Mouse (Mus musculus): ENCODE data around the gene Mrtfb. TPM values are rescaled to one million over a fixed set of nuclear protein-coding genes. Genes with fewer than 3 reads are reported as not detected.

Mrtfb gene
- polyA plus RNA-seq, 1 experiment from 2014 or later = 21.8 TPM

DNA sequence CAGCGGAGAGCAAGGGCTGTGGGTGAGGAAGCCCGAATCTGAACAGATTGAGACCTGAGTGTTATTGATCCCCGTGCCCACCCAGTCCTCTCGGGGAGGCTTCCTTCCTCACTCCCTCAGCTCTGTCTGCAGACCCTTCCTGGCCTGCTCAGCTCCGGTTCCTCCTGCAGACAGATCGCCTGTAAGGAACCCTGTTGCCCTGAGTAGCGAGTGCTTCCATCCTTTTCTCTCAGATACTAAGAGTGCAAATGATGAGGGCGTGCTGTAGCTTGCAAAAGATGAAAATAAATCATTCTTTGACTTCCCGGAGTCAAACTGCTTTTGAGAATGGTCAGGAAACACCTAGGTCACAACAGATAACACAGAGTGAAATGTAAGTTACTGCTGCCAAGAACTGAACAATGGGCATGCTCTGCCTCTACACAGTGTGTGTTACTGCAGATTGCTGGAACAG, 103.2 kb downstream of the Mrtfb start:
- TF ChIP-seq EP300 (IDR thresholded peaks at IDR 0.05) = peak; percentile 81
- no peak for TF ChIP-seq CTCF (IDR thresholded peaks at IDR 0.05)
- no peak overlapping the region for H3K9ac ChIP-seq (replicated peaks; ENCODE audit: low read depth)
- no peaks in the 10 kb centered on the region for H3K27me3 ChIP-seq (replicated peaks; ENCODE audit: insufficient read depth, low read length)
- H3K4me1 ChIP-seq (ENCODE audit: insufficient read depth, low read depth, low read length) = peaks cover 6% of the 10 kb centered on the region; the same call in 1 of the 2 replicates
- H3K4me2 ChIP-seq (replicated peaks; ENCODE audit: low read depth, low read length) = peak overlapping the region; percentile 4
- no peak overlapping the region for H3K27ac ChIP-seq (ENCODE audit: low read length)
- H3K4me3 ChIP-seq (ENCODE audit: low read depth, low read length) = no peak overlapping the region
- H3K36me3 ChIP-seq (ENCODE audit: insufficient read depth, low read length) = no peaks in the 10 kb centered on the region
- peak; percentile 56 for ATAC-seq
- H3K9me3 ChIP-seq (ENCODE audit: low read length) = no peaks in the 10 kb centered on the region
- DNase-seq (ENCODE audit: low spot score) = peak; percentile 53
- WGBS = 42% methylated on average over 9 of the region's 9 CpGs

- TF ChIP-seq CTCF (IDR thresholded peaks at IDR 0.05) = no peak
- TF ChIP-seq EP300 (IDR thresholded peaks at IDR 0.05) = no peak
- no peak for DNase-seq (ENCODE audit: low spot score)
- ATAC-seq = no peak
- Histone ChIP-seq H3K9ac (replicated peaks; ENCODE audit: low read depth) (no peak overlapping the region), H3K27ac (ENCODE audit: low read length) (no peak overlapping the region), H3K9me3 (ENCODE audit: low read length) (no peaks in the 10 kb centered on the region), H3K4me2 (replicated peaks; ENCODE audit: low read depth, low read length) (no peak overlapping the region), H3K4me3 (ENCODE audit: low read depth, low read length) (no peak overlapping the region), H3K27me3 (replicated peaks; ENCODE audit: insufficient read depth, low read length) (no peaks in the 10 kb centered on the region), H3K36me3 (ENCODE audit: insufficient read depth, low read length) (no peaks in the 10 kb centered on the region), H3K4me1 (ENCODE audit: insufficient read depth, low read depth, low read length) (peaks cover 6% of the 10 kb centered on the region; the same call in 1 of the 2 replicates)
These were observed 103.9 kb downstream of the Mrtfb start for GRCm38 (mm10) chr16:13360208-13360607.

GRCm38 (mm10) chr16:13360835-13361234, 104.6 kb downstream of the Mrtfb start:
- no peak for ATAC-seq
- no peak overlapping the region for H3K27ac ChIP-seq (ENCODE audit: low read length)
- TF ChIP-seq EP300 (IDR thresholded peaks at IDR 0.05) (no peak), CTCF (IDR thresholded peaks at IDR 0.05) (no peak)

GRCm38 (mm10) chr16:13363141-13363540, 106.9 kb downstream of the Mrtfb start:
- no peaks in the 10 kb centered on the region for H3K36me3 ChIP-seq (ENCODE audit: insufficient read depth, low read length)
- 65% methylated on average over 5 of the region's 5 CpGs for WGBS
- no peak overlapping the region for H3K4me2 ChIP-seq (replicated peaks; ENCODE audit: low read depth, low read length)
- ATAC-seq (no peak), DNase-seq (ENCODE audit: low spot score) (no peak)
- H3K9ac ChIP-seq (replicated peaks; ENCODE audit: low read depth) = no peak overlapping the region
- H3K27me3 ChIP-seq (replicated peaks; ENCODE audit: insufficient read depth, low read length) = no peaks in the 10 kb centered on the region
- peaks cover 9% of the 10 kb centered on the region; the same call in 1 of the 2 replicates for H3K4me1 ChIP-seq (ENCODE audit: insufficient read depth, low read depth, low read length)
- TF ChIP-seq CTCF (IDR thresholded peaks at IDR 0.05) = no peak
- TF ChIP-seq EP300 (IDR thresholded peaks at IDR 0.05) = no peak
- no peak overlapping the region for H3K4me3 ChIP-seq (ENCODE audit: low read depth, low read length)
- H3K9me3 ChIP-seq (ENCODE audit: low read length) = no peaks in the 10 kb centered on the region
- H3K27ac ChIP-seq (ENCODE audit: low read length) = no peak overlapping the region

More at GRCm38 (mm10) chr16:13360835-13361234, 104.6 kb downstream of the Mrtfb start:
- Histone ChIP-seq H3K27me3 (replicated peaks; ENCODE audit: insufficient read depth, low read length) (no peaks in the 10 kb centered on the region), H3K9ac (replicated peaks; ENCODE audit: low read depth) (no peak overlapping the region), H3K36me3 (ENCODE audit: insufficient read depth, low read length) (no peaks in the 10 kb centered on the region), H3K4me2 (replicated peaks; ENCODE audit: low read depth, low read length) (no peak overlapping the region), H3K4me3 (ENCODE audit: low read depth, low read length) (no peak overlapping the region), H3K4me1 (ENCODE audit: insufficient read depth, low read depth, low read length) (peaks cover 6% of the 10 kb centered on the region; the same call in 1 of the 2 replicates), H3K9me3 (ENCODE audit: low read length) (no peaks in the 10 kb centered on the region)
- 82% methylated on average over 5 of the region's 5 CpGs for WGBS
- DNase-seq (ENCODE audit: low spot score) = no peak

DNA sequence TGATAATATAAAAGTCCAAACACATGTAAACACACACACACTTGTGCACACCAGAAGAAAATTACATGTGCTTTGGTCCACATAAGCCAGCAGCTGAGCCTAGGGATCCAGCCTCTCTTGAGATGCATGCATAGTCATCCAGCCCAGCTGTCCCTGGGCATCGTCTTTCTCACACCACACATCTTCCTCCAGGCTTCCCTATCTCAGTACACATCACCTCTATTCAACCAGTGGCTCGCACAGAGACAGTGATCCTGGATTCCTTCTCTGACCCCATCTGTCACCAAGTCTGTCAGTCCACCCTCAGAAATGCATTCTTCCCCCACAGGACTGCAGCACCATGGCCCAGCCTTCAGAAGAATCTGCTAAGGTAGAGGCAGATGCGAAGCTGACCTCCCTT, 107.9 kb downstream of the Mrtfb start:
- Histone ChIP-seq H3K9me3 (ENCODE audit: low read length) (no peaks in the 10 kb centered on the region), H3K4me3 (ENCODE audit: low read depth, low read length) (no peak overlapping the region), H3K27ac (ENCODE audit: low read length) (no peak overlapping the region), H3K4me2 (replicated peaks; ENCODE audit: low read depth, low read length) (no peak overlapping the region), H3K9ac (replicated peaks; ENCODE audit: low read depth) (no peak overlapping the region), H3K27me3 (replicated peaks; ENCODE audit: insufficient read depth, low read length) (no peaks in the 10 kb centered on the region), H3K36me3 (ENCODE audit: insufficient read depth, low read length) (no peaks in the 10 kb centered on the region), H3K4me1 (ENCODE audit: insufficient read depth, low read depth, low read length) (peaks cover 4% of the 10 kb centered on the region; the same call in 1 of the 2 replicates)
- TF ChIP-seq CTCF (IDR thresholded peaks at IDR 0.05) = no peak
- no peak for TF ChIP-seq EP300 (IDR thresholded peaks at IDR 0.05)
- WGBS = 39% methylated on average over 3 of the region's 3 CpGs
- DNase-seq (ENCODE audit: low spot score) (no peak), ATAC-seq (no peak)

- Histone ChIP-seq H3K27me3 (replicated peaks; ENCODE audit: insufficient read depth, low read length) (no peaks in the 10 kb centered on the region), H3K4me3 (ENCODE audit: low read depth, low read length) (no peak overlapping the region), H3K4me1 (ENCODE audit: insufficient read depth, low read depth, low read length) (peaks cover 4% of the 10 kb centered on the region; the same call in 1 of the 2 replicates), H3K9me3 (ENCODE audit: low read length) (no peaks in the 10 kb centered on the region), H3K9ac (replicated peaks; ENCODE audit: low read depth) (no peak overlapping the region), H3K36me3 (ENCODE audit: insufficient read depth, low read length) (no peaks in the 10 kb centered on the region), H3K27ac (ENCODE audit: low read length) (no peak overlapping the region), H3K4me2 (replicated peaks; ENCODE audit: low read depth, low read length) (no peak overlapping the region)
- 31% methylated on average over 1 of the region's 1 CpGs for WGBS
- TF ChIP-seq CTCF (IDR thresholded peaks at IDR 0.05) = no peak
- no peak for TF ChIP-seq EP300 (IDR thresholded peaks at IDR 0.05)
- DNase-seq (ENCODE audit: low spot score) (no peak), ATAC-seq (no peak)
These were observed 110.0 kb downstream of the Mrtfb start for GRCm38 (mm10) chr16:13366256-13366655.

Data from lung, postnatal 0 days (tissue).